ENCODE assay signal across 8 mouse cellular contexts in genomic region chr10:25219220-25219628, GRCm38 (mm10).
DNase-seq lines count a peak whose midpoint lies in the region; ATAC-seq and TF ChIP-seq lines count a peak whose summit lies in the region.

No protein-coding gene starts in this region.

- H3K9me3 ChIP-seq in forebrain, embryonic 16.5 days (ENCODE audit: control insufficient read depth, low read length) = no peaks in the 10 kb centered on the region
- no peaks in the 10 kb centered on the region for H3K9me3 ChIP-seq in limb, embryonic 11.5 days (ENCODE audit: control insufficient read depth, low read length)

- H3K27me3 ChIP-seq in thymus, adult 2 months (ENCODE audit: control insufficient read depth, insufficient read depth, low read length) = no peaks in the 10 kb centered on the region
- H3K27me3 ChIP-seq in cerebellum, adult 2 months (ENCODE audit: control insufficient read depth, insufficient read depth, low read length) = no peaks in the 10 kb centered on the region
- no peaks in the 10 kb centered on the region for H3K27me3 ChIP-seq in forebrain, embryonic 16.5 days (replicated peaks; ENCODE audit: control insufficient read depth, insufficient read depth, low read length)
- no peaks in the 10 kb centered on the region for H3K27me3 ChIP-seq in limb, embryonic 11.5 days (ENCODE audit: control insufficient read depth, insufficient read depth, low read length)

- H3K4me2 ChIP-seq in forebrain, embryonic 16.5 days (ENCODE audit: low read length) = peak overlapping the region; percentile 47
- no peak overlapping the region for H3K4me2 ChIP-seq in limb, embryonic 11.5 days (ENCODE audit: low read depth, severe bottlenecking)

- TF ChIP-seq POLR2A in thymus, adult 2 months (IDR thresholded peaks at IDR 0.05; ENCODE audit: control insufficient read depth, extremely low read depth, insufficient read depth, low read length, poor library complexity) = no peak
- TF ChIP-seq POLR2A in cerebellum, adult 2 months (IDR thresholded peaks at IDR 0.05; ENCODE audit: borderline replicate concordance, insufficient read depth, low read length) = no peak

- H3K36me3 ChIP-seq in thymus, adult 2 months (ENCODE audit: control insufficient read depth, insufficient read depth, low read length) = no peaks in the 10 kb centered on the region
- H3K36me3 ChIP-seq in forebrain, embryonic 16.5 days (ENCODE audit: control insufficient read depth, insufficient read depth) = no peaks in the 10 kb centered on the region
- no peaks in the 10 kb centered on the region for H3K36me3 ChIP-seq in limb, embryonic 11.5 days (ENCODE audit: control insufficient read depth, insufficient read depth, low read length)

- DNase-seq in thymus, adult 2 months = peak; percentile 44
- DNase-seq in thymus, adult 18-20 months = no peak
- DNase-seq in cerebellum, adult 2 months = peak; percentile 78 to 86
- DNase-seq in induced T-regulatory cell, adult 2 months (ENCODE audit: low read depth) = peak; percentile 71
- peak; percentile 87 for DNase-seq in limb, embryonic 11.5 days (ENCODE audit: low spot score)
- peak; percentile 56 for DNase-seq in naive thymus-derived CD4-positive, alpha-beta T cell, adult 2 months (ENCODE audit: low read depth)
- peak; percentile 84 for DNase-seq in testis, postnatal 10 days (ENCODE audit: low spot score)

- no peak for TF ChIP-seq CTCF in thymus, adult 2 months (IDR thresholded peaks at IDR 0.05; ENCODE audit: borderline replicate concordance, control insufficient read depth, extremely low read depth, insufficient read depth, low read length, poor library complexity)
- peak; percentile 90 for TF ChIP-seq CTCF in cerebellum, adult 2 months (IDR thresholded peaks at IDR 0.05; ENCODE audit: borderline replicate concordance, insufficient read depth, low read depth, low read length)

- H3K27ac ChIP-seq in thymus, adult 2 months (ENCODE audit: control insufficient read depth, insufficient read depth, low read length) = no peak overlapping the region
- H3K27ac ChIP-seq in cerebellum, adult 2 months (ENCODE audit: insufficient read depth, low read length) = no peak overlapping the region
- no peak overlapping the region for H3K27ac ChIP-seq in forebrain, embryonic 16.5 days (ENCODE audit: low read length)
- no peak overlapping the region for H3K27ac ChIP-seq in limb, embryonic 11.5 days (replicated peaks; ENCODE audit: low read depth, low read length)

- ATAC-seq in forebrain, embryonic 16.5 days = peak; percentile 92
- ATAC-seq in limb, embryonic 11.5 days (ENCODE audit: insufficient number of reproducible peaks, low FRiP score, low TSS enrichment, low read depth) = no peak

- peak overlapping the region; percentile 48 for H3K9ac ChIP-seq in forebrain, embryonic 16.5 days (replicated peaks; ENCODE audit: low read depth, low read length)
- no peak overlapping the region for H3K9ac ChIP-seq in limb, embryonic 11.5 days (ENCODE audit: low read length)

- no peak overlapping the region for H3K4me3 ChIP-seq in thymus, adult 2 months (ENCODE audit: control insufficient read depth, insufficient read depth, low read length)
- H3K4me3 ChIP-seq in cerebellum, adult 2 months (replicated peaks; ENCODE audit: insufficient read depth, low read depth, low read length) = no peak overlapping the region
- peak overlapping the region; percentile 21; the same call in 1 of the 2 replicates for H3K4me3 ChIP-seq in forebrain, embryonic 16.5 days (replicated peaks; ENCODE audit: low read length)
- no peak overlapping the region for H3K4me3 ChIP-seq in limb, embryonic 11.5 days (ENCODE audit: low read depth, low read length)

- H3K4me1 ChIP-seq in thymus, adult 2 months (replicated peaks; ENCODE audit: control insufficient read depth, insufficient read depth, low read length) = no peaks in the 10 kb centered on the region
- H3K4me1 ChIP-seq in cerebellum, adult 2 months (ENCODE audit: control insufficient read depth, insufficient read depth, low read length) = peaks cover 4% of the 10 kb centered on the region
- H3K4me1 ChIP-seq in forebrain, embryonic 16.5 days (replicated peaks; ENCODE audit: control insufficient read depth, insufficient read depth, low read length) = peaks cover 2% of the 10 kb centered on the region; the same call in 1 of the 2 replicates
- H3K4me1 ChIP-seq in limb, embryonic 11.5 days (ENCODE audit: control insufficient read depth, insufficient read depth, low read length) = no peaks in the 10 kb centered on the region

- 51% methylated on average over 7 of the region's 7 CpGs for WGBS in thymus, adult 2 months
- WGBS in cerebellum, adult 2 months = 20% methylated on average over 7 of the region's 7 CpGs
- 17% methylated on average over 7 of the region's 7 CpGs for WGBS in forebrain, embryonic 16.5 days
- WGBS in limb, embryonic 11.5 days = 30% methylated on average over 7 of the region's 7 CpGs

Comparison
In these comparisons a context has a peak if more than half of its experiments do, and no peak if none do; other contexts are left out.
1. DNase-seq: peak in thymus, adult 2 months (single experiment), cerebellum, adult 2 months (2 of 2), induced T-regulatory cell, adult 2 months (single experiment), limb, embryonic 11.5 days (single experiment), naive thymus-derived CD4-positive, alpha-beta T cell, adult 2 months (single experiment) and testis, postnatal 10 days (single experiment); none in thymus, adult 18-20 months (0 of 2).